Mouse (Mus musculus): ENCODE measurements around the gene Cyth4. TPM values are rescaled to one million over a fixed set of nuclear protein-coding genes. Genes with fewer than 3 reads are reported as not detected.
A peak's percentile ranks its signal among the peaks of the same experiment; 100 is the strongest.

Gene Cyth4
- polyA plus RNA-seq (2012; rRNA removed): 14.7 and 16.9 TPM in 2 replicates

DNA sequence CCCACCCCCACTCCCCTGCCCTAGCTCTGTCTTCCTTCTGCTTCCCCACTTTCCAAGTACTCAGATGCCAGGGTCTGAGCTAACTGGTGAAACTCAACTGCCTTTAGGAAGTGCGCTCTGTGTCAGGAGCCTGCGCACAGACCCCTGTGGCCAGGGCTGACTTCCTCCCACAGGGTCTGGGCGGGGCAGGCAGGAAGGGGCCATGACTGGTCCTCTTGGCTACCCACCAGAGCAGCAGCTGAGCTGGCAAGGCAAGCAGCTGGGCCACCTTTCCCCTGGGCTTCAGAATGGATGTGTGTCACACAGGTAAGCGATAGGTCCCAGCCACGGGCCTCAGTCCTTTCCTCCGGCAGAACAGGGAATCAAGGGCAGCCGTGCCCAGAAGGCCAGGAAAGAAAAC, at the start of gene Cyth4:
TSS of gene Cyth4 (plus strand) at position 134 of the 400 bp plus-strand sequence.
- no peak for DNase-seq (ENCODE audit: extremely low spot score in 1 of 2, low spot score in 1 of 2)

GRCm38 (mm10) chr15:78547415-78548335, 49.2 kb upstream of the Cyth4 start:
- DNase-seq (ENCODE audit: extremely low spot score in 1 of 2, low spot score in 1 of 2): peak in 1 of 2 experiments; percentile 54

GRCm38 (mm10) chr15:78548336-78548665, 48.5 kb upstream of the Cyth4 start:
- no peak for DNase-seq (ENCODE audit: extremely low spot score in 1 of 2, low spot score in 1 of 2)

- DNase-seq (ENCODE audit: extremely low spot score in 1 of 2, low spot score in 1 of 2): no peak
Observed at GRCm38 (mm10) chr15:78548711-78549110, 48.1 kb upstream of the Cyth4 start.

- no peak for DNase-seq (ENCODE audit: extremely low spot score in 1 of 2, low spot score in 1 of 2)
Observed at GRCm38 (mm10) chr15:78549189-78549734, 47.6 kb upstream of the Cyth4 start.

GRCm38 (mm10) chr15:78554545-78555313, 42.1 kb upstream of the Cyth4 start:
- no peak for DNase-seq (ENCODE audit: extremely low spot score in 1 of 2, low spot score in 1 of 2)

DNA sequence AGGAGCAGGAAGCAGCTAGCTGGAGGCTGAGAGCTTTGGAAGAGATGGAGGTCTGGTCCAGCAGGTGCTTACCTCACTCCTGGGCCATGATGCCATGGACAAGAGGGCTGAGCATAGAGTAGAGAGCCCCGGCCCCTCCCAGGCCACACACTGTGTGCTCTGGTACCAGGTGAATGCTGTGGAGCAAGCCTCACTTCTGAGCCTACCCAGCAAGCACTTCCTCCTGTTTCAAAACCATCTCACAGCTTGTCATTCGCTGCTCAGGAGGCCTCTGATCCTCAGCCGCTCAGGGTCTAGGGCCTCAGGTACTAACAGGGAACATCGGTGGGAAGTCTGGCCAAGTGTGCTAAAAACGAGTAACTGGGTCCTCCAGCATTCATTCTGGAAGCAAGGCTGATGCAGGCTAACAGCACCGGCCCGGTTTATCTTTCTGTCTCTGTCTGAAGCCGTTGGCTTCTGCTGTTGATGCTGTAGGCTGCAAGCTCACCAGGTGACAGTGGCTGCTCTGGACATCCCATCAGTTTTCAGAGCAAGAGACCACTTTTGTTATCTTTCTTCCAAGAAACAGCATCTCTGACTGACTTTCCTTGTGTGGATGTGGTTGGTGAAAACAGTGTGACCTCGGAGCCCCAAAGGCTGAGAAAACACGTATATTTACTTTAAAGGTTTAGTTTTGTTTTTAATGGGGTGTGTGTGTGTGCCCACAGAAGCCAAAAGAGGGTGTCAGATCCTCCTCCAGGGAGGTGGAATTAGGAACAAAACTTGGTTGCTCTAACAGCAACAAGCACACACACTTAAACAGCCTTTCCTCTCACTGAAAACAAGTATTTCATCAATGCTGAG, 38.9 kb upstream of the Cyth4 start:
- DNase-seq (ENCODE audit: extremely low spot score in 1 of 2, low spot score in 1 of 2): no peak

DNA sequence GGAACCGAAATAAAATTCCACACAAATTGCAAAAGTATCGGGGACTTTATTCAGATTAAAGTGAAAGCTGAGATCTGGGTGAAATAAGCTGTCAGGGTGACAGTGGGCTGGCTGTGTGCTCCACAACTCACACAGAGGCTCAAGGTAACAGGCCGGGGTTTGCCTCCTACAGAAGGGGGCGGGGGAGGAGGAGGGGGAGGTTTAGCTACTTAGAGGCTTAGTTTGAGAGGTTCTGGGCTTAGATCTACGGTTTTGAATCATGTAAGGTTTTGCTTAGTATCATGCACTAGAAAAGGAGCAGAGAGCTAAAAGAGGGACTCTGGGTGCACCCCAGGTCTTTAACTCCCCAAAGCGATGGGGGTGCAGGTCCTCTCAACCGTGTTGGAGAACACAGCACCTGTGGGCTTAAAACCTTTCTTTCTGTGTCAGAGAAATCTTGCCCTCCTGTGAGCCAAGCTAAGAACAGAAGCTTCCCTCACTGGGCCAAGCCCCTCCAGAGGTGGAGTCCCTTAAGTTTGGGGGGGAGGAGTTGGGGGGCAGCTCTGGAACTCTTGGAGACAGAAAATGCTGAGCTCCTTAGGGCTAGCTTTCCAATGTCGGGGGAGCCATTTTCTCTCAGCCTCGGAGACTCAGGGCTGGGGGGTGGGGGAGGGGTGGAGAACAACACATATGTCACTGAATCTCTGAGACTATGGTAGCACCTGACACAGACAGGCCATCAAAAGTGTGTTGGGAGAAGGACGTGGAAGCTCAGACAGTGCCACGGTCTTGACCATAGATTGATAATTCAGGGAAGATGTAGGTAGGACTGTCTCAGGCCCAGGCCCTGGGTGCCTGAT, 37.5 kb upstream of the Cyth4 start:
- no peak for DNase-seq (ENCODE audit: extremely low spot score in 1 of 2, low spot score in 1 of 2)

- DNase-seq (ENCODE audit: extremely low spot score in 1 of 2, low spot score in 1 of 2): no peak
Observed at GRCm38 (mm10) chr15:78563344-78563743, 33.5 kb upstream of the Cyth4 start.

DNA sequence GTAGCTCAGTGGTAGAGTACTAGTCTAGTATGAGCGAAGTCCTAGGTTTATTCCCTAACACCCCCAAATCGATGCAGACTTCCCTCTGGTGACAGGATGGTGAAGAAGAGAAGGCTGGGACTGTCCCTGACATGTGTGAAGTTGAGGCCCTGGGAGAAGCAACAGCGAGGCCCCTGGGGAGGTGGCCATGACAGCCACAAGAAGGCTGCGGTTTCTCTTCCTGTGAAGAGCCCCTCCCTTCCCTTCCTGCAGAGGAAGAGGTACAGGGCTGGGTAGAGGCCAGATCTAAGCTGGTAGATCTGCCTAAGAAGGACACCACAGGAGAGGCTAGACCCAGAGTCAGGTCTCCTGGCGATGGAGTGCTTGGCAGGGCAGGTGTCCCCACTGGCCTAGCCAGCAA, 32.9 kb upstream of the Cyth4 start:
- no peak for DNase-seq (ENCODE audit: extremely low spot score in 1 of 2, low spot score in 1 of 2)

DNA sequence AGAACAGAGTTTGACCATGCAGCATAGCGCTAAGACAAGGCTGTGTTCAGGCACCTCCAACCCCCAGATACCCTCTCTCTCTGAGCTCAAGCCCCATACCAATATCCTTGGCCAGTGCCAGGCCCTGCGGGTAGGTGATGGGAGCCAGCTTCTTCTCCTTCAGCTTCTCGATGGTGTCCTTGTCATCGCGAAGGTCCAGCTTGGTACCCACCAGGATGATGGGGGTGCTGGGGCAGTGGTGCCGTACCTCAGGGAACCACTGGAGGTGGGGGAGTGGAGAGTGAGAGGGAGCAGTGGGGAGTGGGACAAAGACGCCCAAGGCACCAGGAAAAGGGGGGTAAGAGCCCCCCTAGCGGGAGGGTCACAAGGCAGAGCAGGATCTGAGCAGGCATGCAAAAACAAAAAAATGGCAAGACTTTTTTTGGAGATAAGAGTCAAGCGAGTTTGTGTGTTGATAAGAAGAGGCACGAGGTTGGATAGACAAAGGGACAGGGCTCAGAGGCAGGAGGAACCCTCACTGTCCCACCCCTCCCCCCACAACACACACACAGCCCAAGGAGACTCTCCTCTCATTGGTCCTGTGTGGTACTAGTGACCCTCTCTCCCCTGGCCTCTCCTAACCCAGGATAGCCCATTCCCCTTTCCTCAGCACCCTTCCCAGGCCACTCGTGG, 31.9 kb upstream of the Cyth4 start:
- DNase-seq (ENCODE audit: extremely low spot score in 1 of 2, low spot score in 1 of 2): no peak

GRCm38 (mm10) chr15:78567608-78568120, 29.2 kb upstream of the Cyth4 start:
- no peak for DNase-seq (ENCODE audit: extremely low spot score in 1 of 2, low spot score in 1 of 2)

- no peak for DNase-seq (ENCODE audit: extremely low spot score in 1 of 2, low spot score in 1 of 2)
Observed at GRCm38 (mm10) chr15:78570170-78570569, 26.7 kb upstream of the Cyth4 start.

- DNase-seq (ENCODE audit: extremely low spot score in 1 of 2, low spot score in 1 of 2): no peak
Observed at GRCm38 (mm10) chr15:78571554-78572269, 25.1 kb upstream of the Cyth4 start.

GRCm38 (mm10) chr15:78572270-78572600, 24.6 kb upstream of the Cyth4 start:
- DNase-seq (ENCODE audit: extremely low spot score in 1 of 2, low spot score in 1 of 2): no peak

GRCm38 (mm10) chr15:78572658-78573397, 24.0 kb upstream of the Cyth4 start, which contains the start of gene Rac2:
Gene Rac2, minus strand, starts transcription at chr15:78572783.
- no peak for DNase-seq (ENCODE audit: extremely low spot score in 1 of 2, low spot score in 1 of 2)

GRCm38 (mm10) chr15:78576284-78576810, 20.5 kb upstream of the Cyth4 start:
- DNase-seq (ENCODE audit: extremely low spot score in 1 of 2, low spot score in 1 of 2): no peak
